Mouse (Mus musculus) limb, embryonic 12.5 days (tissue): ENCODE measurements around the gene Ptch2. TPM values are rescaled to one million over a fixed set of nuclear protein-coding genes. Genes with fewer than 3 reads are reported as not detected.

Experiments used
- ATAC-seq: fragments of 200-750 bp; cut with Nextera tagmentation; 2 replicates; pipeline ENCODE4 v1.8.0; 2017; ENCODE audit warnings: low read depth, moderate TSS enrichment; ENCODE audit not compliant: insufficient number of reproducible peaks, insufficient read depth, low FRiP score, low TSS enrichment
- H3K27ac ChIP-seq: fragments of 300-500 bp; sonication (generic); 2 replicates; pipeline ENCODE4 v1.5.1; 2016; ENCODE audit warnings: mild to moderate bottlenecking, moderate library complexity
- H3K27me3 ChIP-seq: fragments of 300-500 bp; sonication (generic); 2 replicates; pipeline ENCODE4 v1.6.1; 2016; ENCODE audit warnings: mild to moderate bottlenecking, moderate library complexity
- H3K36me3 ChIP-seq: fragments of 300-500 bp; sonication (generic); 2 replicates; pipeline ENCODE4 v1.6.1; 2016; ENCODE audit warnings: mild to moderate bottlenecking, moderate library complexity
- H3K4me1 ChIP-seq: fragments of 300-500 bp; sonication (generic); replicated peaks from 2 replicates; pipeline ENCODE4 v1.6.1; 2016
- H3K4me2 ChIP-seq: fragments of 300-500 bp; sonication (generic); 2 replicates; pipeline ENCODE4 v1.6.1; 2016; ENCODE audit warnings: mild to moderate bottlenecking, moderate library complexity
- H3K4me3 ChIP-seq: fragments of 300-500 bp; sonication (generic); replicated peaks from 2 replicates; pipeline ENCODE4 v1.5.1; 2016; ENCODE audit warnings: mild to moderate bottlenecking
- H3K9ac ChIP-seq: fragments of 300-500 bp; sonication (generic); replicated peaks from 2 replicates; pipeline ENCODE4 v1.6.1; 2016; ENCODE audit warnings: mild to moderate bottlenecking, moderate library complexity
- H3K9me3 ChIP-seq: fragments of 300-500 bp; sonication (generic); 2 replicates; pipeline ENCODE4 v1.6.1; 2016; ENCODE audit warnings: mild to moderate bottlenecking, moderate library complexity
- WGBS: fragments of 180-500 bp; shearing (Covaris S2); methylation state at CpG from one replicate; pipeline ENCODE4 v1.1.7; 2016; 5-methylcytosine and 5-hydroxymethylcytosine counted together
- polyA plus RNA-seq: library from polyadenylated mRNA; unstranded; fragments of >200 nt; fragmentation: Nextera tagmentation; extraction: Ambion mirVana; gene quantifications from 2 replicates; pipeline ENCODE4 v1.2.1, GENCODE M21; 2016

Gene Ptch2
- polyA plus RNA-seq, 1 experiment from 2014 or later, result 5.4 TPM

DNA sequence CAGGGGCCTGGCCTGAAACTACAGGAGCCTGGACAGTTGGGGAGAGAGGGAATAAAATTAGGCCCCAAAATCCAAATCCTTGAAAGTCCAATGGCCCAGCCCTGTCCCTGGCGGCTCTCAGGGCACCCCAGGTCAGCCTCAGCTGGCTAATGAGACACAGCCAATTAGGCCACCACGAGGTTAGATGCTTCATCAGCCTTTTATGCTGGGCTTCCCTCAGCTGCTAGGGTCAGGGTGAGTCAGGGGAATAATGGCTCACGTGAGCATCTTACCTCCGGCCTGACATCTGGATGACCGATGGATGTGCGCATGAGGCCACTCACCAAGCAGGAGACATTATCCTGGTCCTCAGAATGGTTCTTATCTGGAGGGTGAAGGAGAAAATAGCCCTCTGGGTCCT, 34.9 kb downstream of the Ptch2 start:
- no peak overlapping the region for H3K4me3 ChIP-seq
- no peak overlapping the region for H3K9ac ChIP-seq
- WGBS, result 70% methylated on average over 6 of the region's 6 CpGs
- H3K4me1 ChIP-seq, result peaks cover 24% of the 10 kb centered on the region
- H3K4me2 ChIP-seq, result no peak overlapping the region
- H3K9me3 ChIP-seq, result no peaks in the 10 kb centered on the region
- peaks cover 12% of the 10 kb centered on the region for H3K36me3 ChIP-seq
- no peak for ATAC-seq
- no peak overlapping the region for H3K27ac ChIP-seq
- peaks cover 30% of the 10 kb centered on the region for H3K27me3 ChIP-seq

DNA sequence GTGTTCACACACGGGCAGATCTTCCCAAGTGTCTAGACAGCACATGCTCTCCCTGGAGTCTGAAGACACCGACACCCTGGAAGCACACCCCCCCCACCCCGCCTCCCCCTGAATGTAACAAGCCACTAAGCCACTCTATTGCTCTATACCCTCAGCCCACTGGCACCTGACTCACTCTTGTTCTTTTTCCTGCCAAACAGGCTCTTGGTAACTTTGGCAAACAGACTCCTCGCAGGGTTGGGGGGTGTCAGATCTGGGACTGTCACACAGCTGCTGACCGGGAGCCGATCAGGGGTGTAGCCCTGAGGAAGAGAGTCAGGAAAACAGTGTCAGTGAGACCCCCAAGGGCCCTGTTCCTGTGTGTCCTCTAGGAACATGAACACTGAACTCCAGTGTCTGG, 35.3 kb downstream of the Ptch2 start:
- WGBS, result 78% methylated on average over 6 of the region's 6 CpGs
- no peak overlapping the region for H3K27ac ChIP-seq
- no peak overlapping the region for H3K4me3 ChIP-seq
- peaks cover 12% of the 10 kb centered on the region for H3K36me3 ChIP-seq
- H3K4me2 ChIP-seq, result no peak overlapping the region
- H3K4me1 ChIP-seq, result peaks cover 20% of the 10 kb centered on the region
- H3K9me3 ChIP-seq, result no peaks in the 10 kb centered on the region
- H3K27me3 ChIP-seq, result peaks cover 34% of the 10 kb centered on the region
- H3K9ac ChIP-seq, result no peak overlapping the region
- no peak for ATAC-seq

DNA sequence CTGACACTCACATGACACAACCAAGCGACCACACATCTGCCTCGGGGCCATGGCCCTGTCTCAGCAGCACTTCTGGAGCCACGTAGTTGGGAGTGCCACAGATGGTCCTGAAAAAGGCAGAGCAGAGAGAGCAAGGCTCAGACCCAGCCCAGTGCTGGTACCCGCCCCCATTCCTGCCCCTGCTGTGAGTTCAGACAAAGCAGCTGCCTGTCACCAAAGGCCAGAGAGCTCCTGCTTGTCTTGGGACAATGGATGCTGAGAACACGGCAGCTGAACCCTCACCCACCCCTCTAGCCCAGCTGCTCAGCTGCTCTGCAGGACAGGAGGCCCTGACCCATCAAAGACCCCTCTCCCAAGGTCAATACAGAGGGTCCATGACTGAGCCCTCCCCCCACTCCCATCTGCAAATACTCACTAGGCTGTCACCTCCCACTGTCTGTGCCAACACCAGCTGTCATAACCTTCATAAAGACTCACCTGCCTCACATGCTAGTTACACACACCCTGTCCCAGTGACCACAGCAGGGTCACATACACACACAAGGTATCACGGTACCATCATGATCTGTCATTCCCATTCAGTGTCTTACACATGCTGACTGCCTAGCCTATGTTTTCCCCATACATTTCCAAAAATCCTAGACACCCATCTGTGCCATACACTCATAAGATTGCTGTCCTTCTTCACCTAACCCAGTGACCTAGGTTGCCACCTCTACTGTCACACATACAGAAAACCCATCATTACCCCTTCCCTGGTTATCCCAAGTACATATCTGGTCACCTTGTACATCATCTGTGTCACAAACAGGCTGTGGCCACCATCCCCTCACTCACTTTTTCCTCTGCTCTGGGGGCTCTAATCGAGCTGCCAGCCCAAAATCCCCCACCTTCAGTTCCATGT, 36.3 kb downstream of the Ptch2 start:
- no peak overlapping the region for H3K9ac ChIP-seq
- H3K4me3 ChIP-seq, result peak overlapping the region; percentile 85
- ATAC-seq, result no peak
- no peaks in the 10 kb centered on the region for H3K9me3 ChIP-seq
- H3K27ac ChIP-seq, result no peak overlapping the region
- WGBS, result 24% methylated on average over 7 of the region's 7 CpGs
- H3K36me3 ChIP-seq, result peaks cover 12% of the 10 kb centered on the region
- H3K4me1 ChIP-seq, result peaks cover 19% of the 10 kb centered on the region
- peaks cover 35% of the 10 kb centered on the region for H3K27me3 ChIP-seq
- peak overlapping the region; percentile 95 for H3K4me2 ChIP-seq

DNA sequence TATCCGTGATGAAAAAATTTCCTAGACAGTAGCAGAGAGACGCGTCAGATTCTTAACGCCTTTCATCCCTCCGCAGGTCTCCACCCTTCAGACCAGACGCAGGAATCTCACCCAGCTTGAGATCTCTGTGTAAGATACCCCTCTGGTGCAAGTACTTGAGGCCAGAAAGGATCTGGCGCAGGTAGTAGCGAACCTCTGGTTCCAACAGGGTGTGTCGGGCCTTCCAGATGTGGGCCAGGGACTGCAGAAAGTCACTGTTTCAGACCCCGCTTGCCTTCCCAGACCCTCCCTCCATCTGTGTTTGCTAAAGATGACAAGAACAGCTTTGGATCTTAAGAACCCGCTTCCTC, 36.9 kb downstream of the Ptch2 start:
- peaks cover 35% of the 10 kb centered on the region for H3K27me3 ChIP-seq
- peak overlapping the region; percentile 80; the same call in 1 of the 2 replicates for H3K9ac ChIP-seq
- peak overlapping the region; percentile 85 for H3K4me3 ChIP-seq
- peak overlapping the region; percentile 95 for H3K4me2 ChIP-seq
- no peak for ATAC-seq
- H3K36me3 ChIP-seq, result peaks cover 12% of the 10 kb centered on the region
- H3K9me3 ChIP-seq, result no peaks in the 10 kb centered on the region
- WGBS, result 10% methylated on average over 11 of the region's 11 CpGs
- no peak overlapping the region for H3K27ac ChIP-seq
- peaks cover 19% of the 10 kb centered on the region for H3K4me1 ChIP-seq

DNA sequence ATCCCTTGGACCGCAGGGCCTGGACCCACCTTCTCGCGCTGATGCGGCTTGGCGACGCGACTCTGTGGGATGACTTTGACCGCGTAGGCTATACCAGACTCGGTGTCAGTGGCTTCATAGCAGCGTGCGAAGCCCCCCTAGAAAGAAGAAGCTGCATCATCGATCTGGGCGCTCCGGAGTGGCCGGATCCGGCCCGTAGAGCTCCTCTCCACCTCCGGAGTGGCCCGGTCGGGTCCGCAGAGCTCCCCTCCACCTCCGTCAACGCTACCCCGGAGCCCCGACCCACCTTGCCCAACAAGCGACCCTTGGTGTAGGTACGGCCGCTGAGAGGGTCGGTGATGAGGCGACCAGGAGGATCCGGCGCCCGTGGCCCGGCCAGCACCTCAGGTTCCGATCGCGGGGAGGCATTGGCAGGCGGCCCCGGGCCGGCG, 37.5 kb downstream of the Ptch2 start:
- H3K4me1 ChIP-seq, result peaks cover 19% of the 10 kb centered on the region
- H3K27ac ChIP-seq, result no peak overlapping the region
- peak overlapping the region; percentile 85 for H3K4me3 ChIP-seq
- peak; percentile 24 for ATAC-seq
- peaks cover 7% of the 10 kb centered on the region for H3K36me3 ChIP-seq
- H3K27me3 ChIP-seq, result peaks cover 35% of the 10 kb centered on the region
- peak overlapping the region; percentile 95 for H3K4me2 ChIP-seq
- 1% methylated on average over 42 of the region's 42 CpGs for WGBS
- H3K9me3 ChIP-seq, result no peaks in the 10 kb centered on the region
- H3K9ac ChIP-seq, result peak overlapping the region; percentile 80

DNA sequence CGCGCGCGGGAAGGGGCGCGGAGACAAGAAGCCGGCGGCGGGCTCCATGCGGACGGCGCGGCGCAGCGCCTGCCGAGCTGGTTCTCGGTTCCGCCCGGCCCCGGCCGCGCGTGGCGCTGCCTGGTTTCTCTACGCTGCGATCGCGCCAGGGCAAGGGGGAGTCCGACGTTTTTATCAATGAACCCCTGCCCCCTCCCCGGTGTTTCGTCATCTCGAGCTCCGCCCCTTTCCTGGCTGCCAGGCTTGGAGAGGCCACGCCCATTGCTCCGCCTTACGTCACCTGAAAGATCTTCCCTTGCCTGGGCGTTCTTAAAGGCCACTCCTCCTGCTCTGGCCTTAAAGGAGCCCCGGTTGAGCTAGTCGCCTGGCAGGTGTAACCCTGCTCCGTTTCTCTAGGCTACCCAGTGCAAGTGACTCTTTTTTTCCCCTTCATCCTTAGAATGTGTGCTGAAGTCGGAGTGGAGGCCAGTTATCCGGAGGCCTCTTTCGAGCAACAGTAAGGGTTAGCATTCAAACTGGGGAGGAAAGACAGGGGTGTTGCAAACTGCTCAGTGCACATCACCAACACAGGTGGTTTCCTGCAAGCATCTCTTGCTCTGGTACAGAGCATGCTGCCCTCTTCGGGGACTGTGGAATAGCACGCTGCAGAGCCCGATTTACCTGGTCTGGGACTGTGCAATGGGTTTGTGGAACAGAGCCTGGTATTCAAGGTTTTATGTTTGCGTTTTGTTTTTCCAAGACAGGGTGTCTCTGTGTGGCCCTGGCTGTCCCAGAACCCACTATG, 38.1 kb downstream of the Ptch2 start, which contains the start of gene Plk3:
Gene Plk3, minus strand, starts transcription at position 147 of the 784 bp plus-strand sequence.
- H3K9ac ChIP-seq, result peak within 1 kb of the TSS; percentile 80
- peaks cover under 1% of the 10 kb centered on the region; the same call in 1 of the 2 replicates for H3K36me3 ChIP-seq
- peak; percentile 86 for ATAC-seq
- peak within 1 kb of the TSS; percentile 95 for H3K4me2 ChIP-seq
- peaks cover 35% of the 10 kb centered on the region for H3K27me3 ChIP-seq
- H3K27ac ChIP-seq, result no peak within 1 kb of the TSS
- WGBS, result 2% methylated on average over 45 of the region's 48 CpGs
- peak within 1 kb of the TSS; percentile 85 for H3K4me3 ChIP-seq
- peaks cover 19% of the 10 kb centered on the region for H3K4me1 ChIP-seq
- H3K9me3 ChIP-seq, result no peaks in the 10 kb centered on the region

DNA sequence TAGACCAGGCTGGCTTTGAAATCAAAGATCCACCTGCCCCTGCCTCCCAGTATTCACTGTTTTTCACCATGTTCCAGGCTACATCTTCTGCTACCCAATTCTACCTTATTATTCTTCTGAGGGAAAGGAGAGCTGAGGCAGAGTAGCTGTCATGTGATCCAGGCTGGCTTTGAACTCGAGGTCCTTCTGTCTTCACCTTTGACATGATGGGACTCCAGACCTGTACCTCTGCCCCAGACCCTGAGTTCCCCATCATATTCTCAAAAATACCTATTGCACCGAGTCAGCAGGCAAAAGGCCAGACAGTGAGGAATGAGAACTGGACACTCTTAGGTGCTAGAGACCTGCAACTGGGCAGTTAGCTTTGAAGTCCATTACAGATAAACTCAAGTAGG, 38.7 kb downstream of the Ptch2 start:
- Histone ChIP-seq H3K36me3 (no peaks in the 10 kb centered on the region), H3K9ac (no peak overlapping the region), H3K9me3 (no peaks in the 10 kb centered on the region), H3K27ac (no peak overlapping the region), H3K4me1 (peaks cover 19% of the 10 kb centered on the region), H3K4me2 (peak overlapping the region; percentile 95; the same call in 1 of the 2 replicates), H3K27me3 (peaks cover 35% of the 10 kb centered on the region), H3K4me3 (no peak overlapping the region)
- WGBS, result 39% methylated on average over 2 of the region's 2 CpGs
- ATAC-seq, result no peak

DNA sequence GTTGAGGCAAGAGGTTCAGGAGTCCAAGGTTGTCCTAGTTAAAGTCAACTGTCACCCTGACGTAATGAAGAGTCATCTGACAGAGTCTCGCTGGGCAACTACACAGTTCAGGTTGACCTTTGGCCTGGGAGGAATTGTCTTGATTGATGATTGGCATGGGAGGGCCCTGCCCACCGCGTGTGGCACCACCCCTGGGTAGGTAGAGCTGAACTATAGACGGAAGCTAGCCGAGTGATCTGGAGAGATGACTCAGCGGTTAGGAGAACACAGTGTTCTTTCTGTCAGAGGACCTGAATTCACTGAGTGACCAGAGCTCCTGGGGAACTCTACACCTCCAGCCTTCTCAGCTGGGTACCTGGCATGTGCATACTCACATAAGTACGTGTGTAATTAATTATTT, 40.2 kb downstream of the Ptch2 start:
- Histone ChIP-seq H3K27me3 (peaks cover 35% of the 10 kb centered on the region), H3K4me3 (no peak overlapping the region), H3K27ac (no peak overlapping the region), H3K9me3 (no peaks in the 10 kb centered on the region), H3K9ac (no peak overlapping the region), H3K36me3 (no peaks in the 10 kb centered on the region), H3K4me2 (no peak overlapping the region), H3K4me1 (peaks cover 19% of the 10 kb centered on the region)
- no peak for ATAC-seq
- 31% methylated on average over 8 of the region's 8 CpGs for WGBS

DNA sequence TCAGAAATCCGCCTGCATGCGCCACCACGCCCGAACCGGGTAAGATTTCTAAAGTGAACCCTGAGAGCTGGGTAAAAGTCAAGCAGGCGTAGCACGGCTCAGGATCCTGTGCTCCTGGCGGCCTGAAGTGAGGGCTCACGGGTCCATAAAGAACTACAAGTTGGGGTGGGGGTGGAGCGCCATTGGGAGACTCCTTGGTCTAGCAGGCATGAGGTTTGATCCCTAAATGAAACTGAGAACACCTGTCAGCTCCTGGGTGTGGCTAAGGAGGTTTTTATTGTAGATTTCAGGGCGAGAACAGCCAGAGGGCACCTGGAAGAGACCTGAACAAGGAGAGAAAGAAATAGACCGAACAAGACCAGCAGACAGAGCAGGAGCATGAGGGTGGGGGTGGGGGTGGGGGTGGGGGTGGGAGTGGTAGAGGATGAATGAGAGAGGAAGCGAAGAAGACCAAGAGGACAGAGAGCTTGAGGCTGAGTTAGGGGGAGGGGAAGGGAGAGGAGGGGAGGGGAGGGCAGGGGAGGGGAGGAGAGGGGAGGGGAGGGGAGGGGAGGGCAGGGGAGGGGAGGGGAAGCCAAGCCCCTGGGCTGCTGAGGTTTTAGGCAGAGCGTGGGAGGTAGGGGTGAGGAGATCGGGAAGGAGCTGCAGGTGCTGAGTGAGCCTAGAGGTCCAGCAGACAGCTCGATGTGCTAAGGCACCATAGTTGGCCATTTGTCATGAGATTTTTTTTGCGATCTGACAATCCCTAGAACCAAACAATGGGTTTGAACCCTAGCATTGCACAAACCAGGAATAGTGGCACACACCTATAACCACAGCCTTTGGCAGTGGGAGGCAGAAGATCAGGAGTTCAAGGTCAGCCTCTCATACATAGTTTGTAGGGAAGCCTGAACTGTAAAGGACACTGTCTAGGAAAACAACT, 42.7 kb downstream of the Ptch2 start:
- H3K27me3 ChIP-seq, result peaks cover 14% of the 10 kb centered on the region; the same call in 1 of the 2 replicates
- no peak for ATAC-seq
- no peak overlapping the region for H3K4me2 ChIP-seq
- no peaks in the 10 kb centered on the region for H3K36me3 ChIP-seq
- H3K4me1 ChIP-seq, result peaks cover 7% of the 10 kb centered on the region; the same call in 1 of the 2 replicates
- 68% methylated on average over 16 of the region's 17 CpGs for WGBS
- H3K27ac ChIP-seq, result no peak overlapping the region
- H3K4me3 ChIP-seq, result no peak overlapping the region
- H3K9me3 ChIP-seq, result no peaks in the 10 kb centered on the region
- no peak overlapping the region for H3K9ac ChIP-seq

DNA sequence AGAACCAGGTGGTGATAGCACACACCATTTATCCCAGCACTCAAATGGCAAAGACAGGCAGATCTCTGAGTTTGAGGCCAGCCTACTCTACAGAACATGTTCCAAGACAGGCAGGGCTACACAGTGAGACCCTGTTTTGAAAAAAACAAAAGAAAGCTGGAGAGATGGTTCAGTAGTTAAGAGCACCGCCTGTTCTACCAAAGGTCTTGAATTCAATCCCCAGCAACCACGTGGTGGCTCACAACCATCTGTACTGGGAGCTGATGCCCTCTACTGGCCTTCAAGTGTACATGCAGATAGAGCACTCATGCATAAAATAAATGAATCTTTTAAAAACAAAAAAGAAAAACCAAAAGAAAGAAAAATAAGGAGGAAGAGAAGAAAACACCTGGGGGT, 43.3 kb downstream of the Ptch2 start:
- H3K9ac ChIP-seq, result no peak overlapping the region

More for the DNA sequence above, 43.3 kb downstream of the Ptch2 start:
- no peaks in the 10 kb centered on the region for H3K36me3 ChIP-seq
- H3K4me3 ChIP-seq, result no peak overlapping the region
- ATAC-seq, result no peak
- H3K27ac ChIP-seq, result no peak overlapping the region
- no peaks in the 10 kb centered on the region for H3K9me3 ChIP-seq
- H3K4me2 ChIP-seq, result no peak overlapping the region
- peaks cover 4% of the 10 kb centered on the region; the same call in 1 of the 2 replicates for H3K4me1 ChIP-seq
- WGBS, result 3% methylated on average over 2 of the region's 2 CpGs
- 0 out of 2 replicates have a peak, but pooled peaks cover 12% of the 10 kb centered on the region for H3K27me3 ChIP-seq
